Mouse (Mus musculus) mature B cell (primary cell): Measurements from ENCODE around the gene Sh3bp5.

Source experiments
- in situ Hi-C: fragments of 300-500 bp; cut with MboI; formaldehyde crosslinking; loops from 2 replicates; pipeline ENCODE4 v1.14.3; 2019

The Sh3bp5 gene

GRCm38 (mm10) chr14:31410123-31410724 lies 25.7 kb downstream of the Sh3bp5 start:
- in situ Hi-C loops: no loop called here

GRCm38 (mm10) chr14:31408666-31409065 lies 27.2 kb downstream of the Sh3bp5 start:
- in situ Hi-C loops: no loop called here

- in situ Hi-C loops: no loop called here
Measured at GRCm38 (mm10) chr14:31407911-31408604, 27.8 kb downstream of the Sh3bp5 start.

- in situ Hi-C loops: no loop called here
Measured at GRCm38 (mm10) chr14:31407208-31407607, 28.7 kb downstream of the Sh3bp5 start.

- in situ Hi-C loops: no loop called here
Measured at GRCm38 (mm10) chr14:31406154-31406810, 29.6 kb downstream of the Sh3bp5 start.

GRCm38 (mm10) chr14:31405652-31406051 lies 30.2 kb downstream of the Sh3bp5 start:
- in situ Hi-C loops: no loop called here

GRCm38 (mm10) chr14:31404663-31405062 lies 31.2 kb downstream of the Sh3bp5 start:
- in situ Hi-C loops: no loop called here

GRCm38 (mm10) chr14:31403995-31404394 lies 31.9 kb downstream of the Sh3bp5 start:
- in situ Hi-C loops: no loop called here

GRCm38 (mm10) chr14:31403556-31403955 lies 32.3 kb downstream of the Sh3bp5 start:
- in situ Hi-C loops: no loop called here

- in situ Hi-C loops: no loop called here
Measured at GRCm38 (mm10) chr14:31402693-31403092, 33.2 kb downstream of the Sh3bp5 start.

- in situ Hi-C loops: no loop called here
Measured at GRCm38 (mm10) chr14:31401918-31402427, 33.9 kb downstream of the Sh3bp5 start.

GRCm38 (mm10) chr14:31400896-31401295 lies 35.0 kb downstream of the Sh3bp5 start:
- in situ Hi-C loops: no loop called here

GRCm38 (mm10) chr14:31400246-31400645 lies 35.6 kb downstream of the Sh3bp5 start:
- in situ Hi-C loops: no loop called here

- in situ Hi-C loops: no loop called here
Measured at GRCm38 (mm10) chr14:31399271-31399670, 36.6 kb downstream of the Sh3bp5 start.

- in situ Hi-C loops: no loop called here
Measured at GRCm38 (mm10) chr14:31398819-31399218, 37.1 kb downstream of the Sh3bp5 start.

- in situ Hi-C loops: no loop called here
Measured at GRCm38 (mm10) chr14:31397791-31398595, 37.9 kb downstream of the Sh3bp5 start.

GRCm38 (mm10) chr14:31397353-31397752 lies 38.5 kb downstream of the Sh3bp5 start:
- in situ Hi-C loops: no loop called here

GRCm38 (mm10) chr14:31396428-31396827 lies 39.5 kb downstream of the Sh3bp5 start:
- in situ Hi-C loops: no loop called here

GRCm38 (mm10) chr14:31395629-31396199 lies 40.2 kb downstream of the Sh3bp5 start:
- in situ Hi-C loops: no loop called here

- in situ Hi-C loops: no loop called here
Measured at GRCm38 (mm10) chr14:31394822-31395532, 40.9 kb downstream of the Sh3bp5 start.
